Mouse (Mus musculus) hindbrain, embryonic 11.5 days (tissue): ENCODE data around the gene Usp47. TPM values are rescaled to one million over a fixed set of nuclear protein-coding genes. Genes with fewer than 3 reads are reported as not detected.

ENCODE experiments used
- ATAC-seq: fragments of 200-750 bp; cut with Nextera tagmentation; 2 replicates; pipeline ENCODE4 v1.8.0; 2017; ENCODE audit warnings: mild to moderate bottlenecking, moderate TSS enrichment, moderate library complexity; ENCODE audit not compliant: low FRiP score
- DNase-seq: peaks from one replicate; pipeline ENCODE4 v3.0.0-alpha.2; 2015; ENCODE audit warnings: low spot score
- H3K27ac ChIP-seq: fragments of 300-500 bp; sonication (generic); 2 replicates; pipeline ENCODE4 v1.5.1; 2014; ENCODE audit warnings: mild to moderate bottlenecking, low read depth, low read length
- H3K27me3 ChIP-seq: fragments of 300-500 bp; sonication (generic); 2 replicates; pipeline ENCODE4 v1.6.1; 2014; ENCODE audit warnings: mild to moderate bottlenecking, low read length, moderate library complexity, mixed read lengths; ENCODE audit not compliant: control insufficient read depth, insufficient read depth
- H3K36me3 ChIP-seq: fragments of 300-500 bp; sonication (generic); 2 replicates; pipeline ENCODE4 v1.6.1; 2014; ENCODE audit warnings: mild to moderate bottlenecking, low read length, moderate library complexity, mixed read lengths; ENCODE audit not compliant: control insufficient read depth, insufficient read depth
- H3K4me1 ChIP-seq: fragments of 300-500 bp; sonication (generic); replicated peaks from 2 replicates; pipeline ENCODE4 v1.6.1; 2014; ENCODE audit warnings: low read length, mixed read lengths; ENCODE audit not compliant: control insufficient read depth, insufficient read depth
- H3K4me2 ChIP-seq: fragments of 300-500 bp; sonication (generic); replicated peaks from 2 replicates; pipeline ENCODE4 v1.6.1; 2014; ENCODE audit warnings: mild to moderate bottlenecking, low read depth, low read length
- H3K4me3 ChIP-seq: fragments of 300-500 bp; sonication (generic); 2 replicates; pipeline ENCODE4 v1.5.1; 2014; ENCODE audit warnings: low read depth, low read length
- H3K9ac ChIP-seq: fragments of 300-500 bp; sonication (generic); 2 replicates; pipeline ENCODE4 v1.6.1; 2014; ENCODE audit warnings: low read depth, low read length
- H3K9me3 ChIP-seq: fragments of 300-500 bp; sonication (generic); 2 replicates; pipeline ENCODE4 v1.6.1; 2016; ENCODE audit warnings: low read length; ENCODE audit not compliant: control insufficient read depth
- WGBS: fragments of 180-500 bp; shearing (Covaris S2); extraction: QIAGEN DNeasy Blood & Tissue Kit; methylation state at CpG from one replicate; pipeline ENCODE4 v1.1.7; 2014; 5-methylcytosine and 5-hydroxymethylcytosine counted together
- polyA plus RNA-seq: library from polyadenylated mRNA; unstranded; fragments of >200 nt; fragmentation: Nextera tagmentation; extraction: Ambion mirVana; gene quantifications from 2 replicates; pipeline ENCODE4 v1.2.1, GENCODE M21; 2014

The Usp47 gene
- polyA plus RNA-seq, 1 experiment from 2014 or later: 94.4 TPM

DNA sequence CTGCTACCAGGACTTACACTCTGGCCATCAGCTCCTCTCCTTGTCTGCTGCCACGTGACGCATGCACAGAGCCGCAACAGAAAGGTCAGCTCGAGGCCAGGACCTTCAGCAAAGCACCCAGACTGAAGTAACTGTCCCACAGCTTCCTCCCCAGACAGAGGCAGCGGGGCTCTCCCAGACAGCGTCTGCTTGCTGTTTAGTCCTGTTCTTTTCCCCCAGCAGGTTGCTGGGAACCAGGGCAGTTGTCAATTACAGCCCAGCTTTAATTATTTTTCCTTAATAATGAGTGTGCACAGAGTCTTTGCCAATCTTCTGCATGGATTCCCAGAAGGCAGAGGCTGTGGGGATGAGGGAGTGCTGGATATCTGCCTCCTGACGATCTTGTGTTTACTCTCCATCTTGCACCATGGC lies 119.8 kb downstream of the Usp47 start:
- no peak overlapping the region for H3K9ac ChIP-seq
- DNase-seq: no peak
- H3K4me2 ChIP-seq: no peak overlapping the region
- 0 out of 2 replicates have a peak, but pooled peaks cover 5% of the 10 kb centered on the region for H3K4me1 ChIP-seq
- no peaks in the 10 kb centered on the region for H3K9me3 ChIP-seq
- H3K4me3 ChIP-seq: no peak overlapping the region
- no peaks in the 10 kb centered on the region for H3K36me3 ChIP-seq
- H3K27ac ChIP-seq: no peak overlapping the region
- no peaks in the 10 kb centered on the region for H3K27me3 ChIP-seq
- ATAC-seq: no peak
- 42% methylated on average over 7 of the region's 7 CpGs for WGBS

GRCm38 (mm10) chr7:112143978-112144377 lies 120.7 kb downstream of the Usp47 start:
- Histone ChIP-seq H3K4me1 (0 out of 2 replicates have a peak, but pooled peaks cover 5% of the 10 kb centered on the region), H3K36me3 (no peaks in the 10 kb centered on the region), H3K9ac (no peak overlapping the region), H3K4me2 (no peak overlapping the region), H3K4me3 (no peak overlapping the region), H3K27ac (no peak overlapping the region), H3K27me3 (no peaks in the 10 kb centered on the region), H3K9me3 (no peaks in the 10 kb centered on the region)
- DNase-seq (no peak), ATAC-seq (no peak)
- WGBS: 61% methylated on average over 4 of the region's 4 CpGs

- H3K27ac ChIP-seq: no peak overlapping the region
- no peak for DNase-seq
- ATAC-seq: no peak
Observed at GRCm38 (mm10) chr7:112144646-112145179, 121.4 kb downstream of the Usp47 start.

DNA sequence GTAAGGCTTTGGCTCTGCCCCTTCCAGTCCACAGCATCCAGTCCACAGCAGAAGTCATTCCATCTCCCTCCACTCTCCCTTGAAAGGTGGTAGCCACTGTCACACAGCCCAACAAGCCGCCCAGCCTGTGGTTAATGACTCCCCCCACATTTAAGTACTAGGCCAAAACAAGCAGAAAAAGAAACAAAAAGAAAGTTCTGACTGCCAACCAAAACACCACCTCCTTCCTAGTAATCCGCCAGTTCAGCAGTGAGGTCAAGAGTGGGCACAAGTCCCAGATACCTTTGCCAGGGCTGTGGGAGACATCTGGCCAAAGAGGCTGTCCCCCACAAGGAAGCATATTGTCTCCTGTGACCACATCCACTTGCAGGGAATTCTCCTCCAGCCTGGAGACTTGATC lies 124.7 kb downstream of the Usp47 start:
- ATAC-seq (no peak), DNase-seq (no peak)
- WGBS: 86% methylated on average over 2 of the region's 2 CpGs

More at GRCm38 (mm10) chr7:112144646-112145179, 121.4 kb downstream of the Usp47 start:
- H3K9ac ChIP-seq: no peak overlapping the region
- H3K27me3 ChIP-seq: no peaks in the 10 kb centered on the region
- H3K36me3 ChIP-seq: no peaks in the 10 kb centered on the region
- WGBS: 57% methylated on average over 11 of the region's 11 CpGs
- no peaks in the 10 kb centered on the region for H3K9me3 ChIP-seq
- no peak overlapping the region for H3K4me2 ChIP-seq
- 0 out of 2 replicates have a peak, but pooled peaks cover 5% of the 10 kb centered on the region for H3K4me1 ChIP-seq
- no peak overlapping the region for H3K4me3 ChIP-seq

DNA sequence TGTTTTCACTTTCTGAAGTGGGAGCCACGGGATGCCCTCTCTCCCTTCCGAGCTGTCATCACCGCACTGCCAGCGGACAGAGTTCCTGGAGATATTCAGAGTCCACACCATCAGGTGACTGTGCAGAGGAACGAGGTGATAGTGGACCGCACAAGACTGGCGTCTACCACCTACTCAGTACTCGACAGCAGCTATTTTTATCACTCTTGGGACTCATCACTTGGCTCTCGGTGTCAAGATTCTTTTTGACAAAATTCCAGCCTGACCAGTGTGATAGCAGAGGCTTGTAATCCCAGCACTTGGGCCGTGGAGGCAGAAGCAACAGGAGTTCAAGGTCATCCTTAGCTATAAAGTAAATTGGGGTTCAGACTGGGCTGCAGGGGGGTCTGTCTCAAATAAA lies 125.8 kb downstream of the Usp47 start:
- DNase-seq (no peak), ATAC-seq (no peak)
- no peaks in the 10 kb centered on the region for H3K9me3 ChIP-seq
- WGBS: 91% methylated on average over 10 of the region's 10 CpGs
- H3K4me3 ChIP-seq: no peak overlapping the region
- H3K4me2 ChIP-seq: no peak overlapping the region
- H3K27me3 ChIP-seq: no peaks in the 10 kb centered on the region
- H3K27ac ChIP-seq: no peak overlapping the region
- no peak overlapping the region for H3K9ac ChIP-seq
- 0 out of 2 replicates have a peak, but pooled peaks cover under 1% of the 10 kb centered on the region for H3K4me1 ChIP-seq
- H3K36me3 ChIP-seq: no peaks in the 10 kb centered on the region

More for the DNA sequence above, 124.7 kb downstream of the Usp47 start:
- Histone ChIP-seq H3K27ac (no peak overlapping the region), H3K9ac (no peak overlapping the region), H3K4me2 (no peak overlapping the region), H3K36me3 (no peaks in the 10 kb centered on the region), H3K4me1 (0 out of 2 replicates have a peak, but pooled peaks cover 5% of the 10 kb centered on the region), H3K9me3 (no peaks in the 10 kb centered on the region), H3K27me3 (no peaks in the 10 kb centered on the region), H3K4me3 (no peak overlapping the region)

GRCm38 (mm10) chr7:112154445-112154844 lies 131.1 kb downstream of the Usp47 start:
- no peak for DNase-seq
- no peak overlapping the region for H3K4me2 ChIP-seq
- WGBS: 94% methylated on average over 4 of the region's 4 CpGs
- H3K27ac ChIP-seq: no peak overlapping the region
- no peak overlapping the region for H3K4me3 ChIP-seq
- H3K9ac ChIP-seq: no peak overlapping the region
- no peaks in the 10 kb centered on the region; the same call in none of the 2 replicates for H3K4me1 ChIP-seq
- H3K36me3 ChIP-seq: no peaks in the 10 kb centered on the region
- ATAC-seq: no peak
- H3K27me3 ChIP-seq: peaks cover 6% of the 10 kb centered on the region
- H3K9me3 ChIP-seq: no peaks in the 10 kb centered on the region

GRCm38 (mm10) chr7:112155194-112155593 lies 131.9 kb downstream of the Usp47 start:
- Histone ChIP-seq H3K9me3 (no peaks in the 10 kb centered on the region), H3K27ac (no peak overlapping the region), H3K4me1 (no peaks in the 10 kb centered on the region; the same call in none of the 2 replicates), H3K4me2 (no peak overlapping the region), H3K27me3 (peaks cover 6% of the 10 kb centered on the region), H3K36me3 (no peaks in the 10 kb centered on the region), H3K4me3 (no peak overlapping the region), H3K9ac (no peak overlapping the region)
- 44% methylated on average over 1 of the region's 1 CpGs for WGBS
- DNase-seq (no peak), ATAC-seq (no peak)

DNA sequence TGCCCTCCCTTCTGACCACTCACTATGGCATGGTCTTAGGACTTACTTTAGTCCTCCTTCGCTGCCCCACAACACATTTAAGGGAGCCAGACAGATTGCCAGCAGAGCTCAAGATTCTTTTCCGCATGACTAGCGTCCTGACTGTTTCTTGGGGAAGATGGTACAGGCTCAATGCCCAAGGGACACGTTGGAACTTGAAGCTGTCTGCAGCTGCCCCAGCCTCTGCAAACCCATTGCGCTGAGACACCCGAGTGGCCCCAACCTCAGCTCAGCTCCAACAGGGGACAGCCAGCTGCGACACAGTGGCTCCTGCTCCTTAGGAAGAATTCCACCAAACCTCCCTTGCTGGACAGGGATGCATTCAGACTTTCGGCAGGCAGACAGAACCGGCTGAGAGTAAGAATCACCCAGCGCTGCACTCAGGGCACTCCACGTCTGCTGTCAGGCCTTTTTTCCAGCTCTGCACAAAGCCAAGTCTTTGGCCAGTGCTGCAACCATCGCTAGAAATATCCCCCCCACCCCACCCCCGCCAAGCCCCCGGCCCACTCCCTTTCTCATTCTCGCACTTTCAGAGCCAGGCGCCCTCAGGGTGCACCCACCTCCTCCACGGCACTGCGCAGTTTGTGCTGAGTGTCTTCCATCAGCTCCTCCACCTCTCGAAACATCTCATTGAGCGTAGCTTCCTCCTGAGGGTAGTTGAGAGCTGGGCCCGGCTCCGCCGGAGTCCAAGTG lies 134.4 kb downstream of the Usp47 start:
- Histone ChIP-seq H3K36me3 (no peaks in the 10 kb centered on the region), H3K27me3 (peaks cover 6% of the 10 kb centered on the region), H3K4me2 (peak overlapping the region; percentile 72), H3K4me3 (peak overlapping the region; percentile 40), H3K27ac (no peak overlapping the region), H3K9me3 (no peaks in the 10 kb centered on the region), H3K4me1 (no peaks in the 10 kb centered on the region; the same call in none of the 2 replicates), H3K9ac (peak overlapping the region; percentile 53)
- ATAC-seq (peak; percentile 60), DNase-seq (peak; percentile 37)
- WGBS: 7% methylated on average over 23 of the region's 23 CpGs
